Mouse (Mus musculus): Measurements from ENCODE around the gene Sh3gl1.
A peak's percentile ranks its signal among the peaks of the same experiment; 100 is the strongest.

Sh3gl1 gene

DNA sequence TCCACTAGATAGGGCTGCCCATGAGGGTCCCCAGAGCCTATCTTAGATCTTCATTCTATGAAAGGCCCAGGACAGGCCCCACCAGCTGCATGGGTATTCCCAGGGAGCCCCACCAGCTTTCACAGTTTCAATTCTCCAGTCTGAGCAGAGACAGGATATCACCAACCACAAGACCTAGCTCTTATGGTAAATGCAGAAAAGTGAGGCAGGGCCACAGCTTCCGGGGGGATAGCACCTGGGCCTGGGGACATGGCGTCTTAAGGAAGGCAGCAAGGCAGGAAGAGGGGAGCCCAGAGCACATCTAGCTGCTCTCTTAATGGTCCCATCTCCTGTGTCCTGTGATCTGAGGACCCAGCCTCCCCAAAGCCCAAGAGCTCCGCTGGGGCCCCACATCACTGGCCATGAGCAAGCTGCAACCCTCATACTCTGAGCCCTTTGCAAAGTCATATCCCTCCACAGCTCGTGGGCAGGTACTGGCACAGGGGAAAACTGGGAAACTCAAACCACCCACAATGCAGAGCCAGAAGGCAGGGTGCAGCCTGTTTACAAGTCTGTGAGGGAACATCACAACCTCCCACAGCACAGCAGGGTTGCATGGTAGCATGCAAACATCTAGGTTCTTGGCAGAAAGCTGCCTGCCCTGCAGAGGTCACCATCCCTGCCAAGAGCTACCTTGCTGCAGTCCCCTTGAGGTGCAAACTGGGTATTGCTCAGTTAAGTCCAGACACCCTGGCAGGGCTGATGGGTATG is 15.1 kb downstream of the Sh3gl1 start:
- no peak for DNase-seq (ENCODE audit: low read depth)

DNA sequence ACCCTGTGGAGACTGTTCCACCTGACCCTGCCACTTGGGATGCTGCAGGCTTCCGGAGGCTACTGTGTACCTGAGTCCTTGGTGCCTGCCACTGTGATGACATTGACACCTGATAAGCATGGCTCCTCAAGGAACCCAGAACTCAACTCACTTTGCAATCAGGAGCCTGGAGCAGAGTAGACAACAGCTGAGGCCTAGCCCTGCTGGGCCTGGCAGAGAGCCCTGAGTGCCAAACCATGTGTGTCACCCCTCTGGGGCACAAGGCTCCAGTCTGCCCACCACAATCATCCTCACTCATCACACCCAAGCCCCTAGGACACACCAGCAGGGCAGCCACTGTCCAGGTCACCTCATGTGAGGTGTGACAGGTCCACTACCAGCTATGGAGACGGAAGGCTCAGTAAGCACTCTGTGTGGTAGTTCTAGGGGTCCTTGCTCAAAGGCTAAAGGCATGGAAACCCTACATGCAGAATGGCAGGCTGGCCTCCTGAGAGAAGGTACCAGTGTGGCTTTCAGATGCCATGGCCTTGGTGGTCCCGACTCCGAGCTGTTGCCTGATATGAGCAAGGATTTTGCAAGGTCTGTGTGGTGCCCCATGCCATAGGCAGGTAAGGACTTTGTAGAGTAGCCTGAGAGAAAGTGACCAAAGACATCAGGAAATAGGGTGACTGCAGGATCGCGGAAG is 15.9 kb downstream of the Sh3gl1 start:
- DNase-seq (ENCODE audit: low read depth): no peak

DNA sequence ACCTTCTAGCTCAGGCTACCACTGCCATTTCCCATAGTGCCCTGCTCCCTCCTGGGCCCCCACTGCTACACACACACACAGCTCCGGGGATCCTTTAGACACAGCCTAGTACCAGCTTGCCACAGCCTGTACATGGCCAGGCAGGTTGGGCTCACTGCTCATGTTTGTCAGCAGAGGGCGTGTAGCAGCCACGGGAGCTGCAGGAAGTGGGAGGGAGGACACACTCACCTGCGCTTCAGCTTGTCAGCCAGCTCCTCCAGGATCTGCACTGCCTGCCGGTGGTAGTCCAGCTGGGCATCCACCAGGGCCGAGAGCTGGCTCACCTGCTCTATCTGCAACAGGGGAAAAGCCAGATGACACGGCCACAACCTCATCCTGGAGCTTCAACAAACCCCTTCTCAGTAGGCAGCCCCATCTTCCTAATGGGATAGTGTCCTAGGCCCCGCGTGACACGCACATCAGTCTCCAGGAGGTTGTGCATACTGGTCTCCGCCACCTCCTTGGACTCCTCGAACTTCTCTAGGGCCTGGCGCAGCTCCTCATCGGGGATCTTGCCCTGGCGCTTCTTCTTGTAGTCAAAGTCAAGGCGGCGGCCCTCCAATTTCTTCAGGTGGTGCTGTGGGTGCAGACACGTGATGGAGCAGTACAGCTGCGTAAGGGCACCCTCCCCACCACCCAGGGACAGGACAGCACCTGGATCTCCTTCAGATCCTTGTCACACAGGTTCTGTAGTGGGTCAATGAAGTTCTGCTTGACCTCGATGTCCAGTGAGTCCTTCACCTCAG is 17.9 kb downstream of the Sh3gl1 start:
- DNase-seq (ENCODE audit: low read depth): no peak

DNA sequence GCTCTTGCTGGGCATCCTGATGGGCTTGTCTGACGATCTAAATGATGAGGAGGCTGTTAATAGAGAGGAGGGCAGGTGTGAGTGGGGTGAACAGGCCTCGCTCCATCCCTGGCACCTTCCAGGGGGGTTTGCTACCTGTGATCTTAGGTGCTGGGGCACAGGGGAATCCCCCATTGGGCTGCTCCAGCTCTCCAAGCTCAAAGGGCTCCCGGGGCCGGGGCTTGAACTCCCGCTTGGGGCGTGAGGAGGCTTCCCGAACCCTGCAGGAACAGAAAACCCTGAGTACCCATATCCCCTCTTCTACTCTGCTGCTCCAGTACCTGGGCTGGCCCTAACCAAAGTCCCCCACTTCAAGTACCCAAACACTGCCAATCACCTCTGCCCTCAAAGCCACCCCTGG is 18.6 kb downstream of the Sh3gl1 start:
- no peak for DNase-seq (ENCODE audit: low read depth)

DNA sequence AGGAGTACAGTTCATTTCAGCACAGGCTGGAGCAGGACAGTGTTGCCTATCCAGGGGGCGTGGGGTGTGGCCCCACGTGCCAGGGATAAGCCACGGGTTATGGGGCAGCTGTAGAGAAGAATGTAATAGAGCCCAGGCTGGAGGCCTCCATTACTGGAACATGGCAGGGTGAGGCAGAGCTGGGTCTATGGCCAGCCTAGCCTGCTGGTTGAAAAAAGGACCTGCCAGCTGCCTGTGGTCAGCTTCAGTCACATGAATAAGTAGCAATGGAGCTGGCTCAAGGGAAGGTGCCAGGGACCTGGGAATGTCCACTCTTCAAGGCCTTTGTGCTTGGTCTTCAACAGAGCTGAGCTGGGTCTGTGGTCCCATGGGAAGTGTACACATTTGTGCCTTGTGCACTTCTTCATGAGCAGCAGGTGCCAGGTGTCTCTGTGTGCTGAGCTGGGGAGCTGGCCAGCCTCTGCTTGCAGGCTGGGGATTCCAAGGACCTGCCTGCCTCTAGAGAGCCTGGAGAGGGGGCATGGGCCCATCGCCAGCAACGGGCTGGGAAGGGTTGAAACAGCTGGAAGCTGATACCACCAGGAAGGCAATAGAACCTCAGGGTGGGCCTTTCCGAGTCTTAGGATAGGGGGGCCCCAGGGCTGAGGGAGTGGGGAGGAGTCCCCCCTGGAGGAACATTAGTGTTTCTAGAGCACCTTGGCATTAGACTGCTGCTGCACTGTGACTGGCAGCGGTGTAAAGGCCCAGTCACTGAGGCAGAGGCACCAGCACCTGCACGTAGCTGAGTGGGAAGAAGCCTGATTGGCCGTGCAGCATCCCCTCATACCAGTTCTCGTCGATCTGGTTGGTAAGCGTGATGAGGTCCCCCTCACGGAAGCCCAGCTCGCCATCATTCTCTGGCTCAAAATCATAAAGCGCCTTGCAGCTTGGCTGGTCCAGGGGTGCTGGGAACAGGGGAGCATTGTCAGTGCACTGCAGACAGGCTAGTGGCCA is 19.3 kb downstream of the Sh3gl1 start:
- DNase-seq (ENCODE audit: low read depth): no peak

DNA sequence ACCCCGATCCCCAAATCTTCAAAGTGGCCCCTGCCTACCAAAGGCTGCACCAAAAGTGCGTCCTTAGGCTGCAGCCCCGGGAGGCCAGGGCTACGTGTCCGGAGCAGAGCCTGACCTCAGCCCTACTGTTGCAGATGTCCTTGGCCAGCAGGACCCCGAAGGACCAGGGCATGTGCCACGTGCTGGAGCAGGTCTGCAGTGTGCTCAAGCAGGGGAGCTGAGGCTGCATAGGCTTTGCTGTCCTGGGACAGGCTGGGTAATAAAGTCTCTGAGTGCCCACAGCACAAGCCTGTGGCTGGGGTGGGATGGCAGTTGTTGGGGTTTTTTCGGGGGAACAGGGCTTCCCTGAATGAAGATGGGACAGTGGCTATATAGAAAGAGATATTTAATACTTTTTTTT is 20.1 kb downstream of the Sh3gl1 start:
- DNase-seq (ENCODE audit: low read depth): no peak

DNA sequence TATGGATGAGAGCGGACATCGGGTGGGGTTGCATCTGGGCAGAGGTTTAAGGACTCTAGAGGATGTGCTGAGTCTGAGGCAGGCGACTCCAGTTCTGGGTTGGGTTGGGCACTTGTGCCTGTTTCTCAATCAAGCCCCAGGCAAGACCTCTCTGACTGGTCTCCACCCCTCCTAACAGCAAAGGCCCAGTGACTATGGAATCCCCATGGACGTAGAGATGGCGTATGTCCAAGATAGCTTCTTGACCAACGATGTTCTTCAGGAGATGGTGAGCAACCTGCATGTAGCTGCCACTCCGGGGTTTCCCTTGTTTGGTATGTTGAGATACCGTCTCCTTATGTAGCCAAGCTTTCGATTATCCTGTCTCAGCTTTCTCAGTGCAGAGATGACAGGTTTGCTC is 21.1 kb downstream of the Sh3gl1 start:
- no peak for DNase-seq (ENCODE audit: low read depth)

DNA sequence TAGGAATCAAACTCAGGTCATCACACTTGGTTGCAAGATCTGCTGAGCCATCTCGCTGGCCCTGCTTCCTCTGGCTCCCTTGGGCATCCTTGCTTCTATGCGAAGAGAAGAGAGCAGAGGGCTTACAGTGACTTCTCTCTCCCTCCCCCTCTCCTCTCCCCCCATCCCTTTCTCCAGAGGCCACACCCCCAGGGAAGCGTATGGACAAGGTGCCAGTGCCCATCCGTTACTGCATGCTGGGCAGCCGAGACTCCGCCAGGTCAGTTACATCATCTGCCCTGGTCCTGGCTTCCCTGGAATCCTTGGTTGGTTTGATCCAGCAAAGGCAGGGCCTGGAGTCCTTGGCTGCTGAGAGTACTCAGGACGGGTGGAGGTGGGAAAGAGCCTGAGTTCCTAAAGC is 25.0 kb downstream of the Sh3gl1 start:
- no peak for DNase-seq (ENCODE audit: low read depth)

DNA sequence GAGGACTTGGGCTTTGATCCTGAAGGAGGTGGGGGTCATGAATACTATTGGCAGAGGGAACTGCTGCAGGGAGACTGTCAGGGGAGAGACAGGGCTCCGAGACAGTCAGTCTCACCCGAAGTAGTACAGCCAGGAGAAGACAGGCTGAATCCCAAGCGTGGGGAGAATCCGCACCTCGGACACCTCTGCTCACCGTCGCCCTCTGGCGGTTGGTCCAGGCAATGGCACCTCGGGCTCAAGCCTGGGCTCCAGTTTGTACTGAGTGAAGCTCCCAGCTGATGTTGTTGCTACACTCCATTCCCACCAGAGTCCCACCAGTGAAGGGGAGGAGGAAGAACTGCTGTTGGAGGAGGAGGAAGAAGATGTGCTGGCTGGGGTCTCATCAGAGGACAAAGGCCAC is 25.8 kb downstream of the Sh3gl1 start:
- peak; percentile 46 for DNase-seq (ENCODE audit: low read depth)

DNA sequence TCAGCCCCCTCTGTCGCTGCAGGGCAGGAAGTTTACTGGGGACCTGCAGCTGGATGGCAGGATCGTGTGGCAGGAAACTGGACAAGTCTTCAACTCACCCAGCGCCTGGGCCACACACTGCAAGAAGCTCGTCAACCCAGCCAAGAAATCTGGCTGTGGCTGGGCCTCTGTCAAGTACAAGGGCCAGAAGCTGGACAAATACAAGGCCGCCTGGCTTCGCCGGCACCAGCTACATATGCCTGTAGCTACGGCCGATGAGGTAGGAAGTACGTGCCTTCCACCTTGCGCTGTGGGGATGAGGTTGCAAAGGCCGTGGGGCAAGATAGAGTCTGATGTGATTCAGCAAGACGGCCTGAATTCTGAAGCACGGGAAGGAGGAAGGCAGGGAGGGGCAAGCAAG is 26.2 kb downstream of the Sh3gl1 start:
- DNase-seq (ENCODE audit: low read depth): no peak

DNA sequence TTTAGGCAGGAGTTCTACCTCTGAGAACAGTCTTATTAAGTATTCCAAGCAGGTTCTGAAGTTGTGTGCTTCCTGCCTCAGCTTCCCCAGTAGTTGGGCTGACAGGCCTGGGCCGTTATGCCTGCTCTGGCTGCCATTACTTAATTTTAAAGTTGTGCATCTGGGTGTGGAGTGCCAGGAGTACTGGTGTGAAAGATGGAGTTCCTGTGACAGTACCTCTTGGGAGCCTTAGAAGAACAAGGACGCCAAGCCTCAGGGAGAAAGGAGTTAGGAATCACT is 26.5 kb downstream of the Sh3gl1 start:
- no peak for DNase-seq (ENCODE audit: low read depth)

DNA sequence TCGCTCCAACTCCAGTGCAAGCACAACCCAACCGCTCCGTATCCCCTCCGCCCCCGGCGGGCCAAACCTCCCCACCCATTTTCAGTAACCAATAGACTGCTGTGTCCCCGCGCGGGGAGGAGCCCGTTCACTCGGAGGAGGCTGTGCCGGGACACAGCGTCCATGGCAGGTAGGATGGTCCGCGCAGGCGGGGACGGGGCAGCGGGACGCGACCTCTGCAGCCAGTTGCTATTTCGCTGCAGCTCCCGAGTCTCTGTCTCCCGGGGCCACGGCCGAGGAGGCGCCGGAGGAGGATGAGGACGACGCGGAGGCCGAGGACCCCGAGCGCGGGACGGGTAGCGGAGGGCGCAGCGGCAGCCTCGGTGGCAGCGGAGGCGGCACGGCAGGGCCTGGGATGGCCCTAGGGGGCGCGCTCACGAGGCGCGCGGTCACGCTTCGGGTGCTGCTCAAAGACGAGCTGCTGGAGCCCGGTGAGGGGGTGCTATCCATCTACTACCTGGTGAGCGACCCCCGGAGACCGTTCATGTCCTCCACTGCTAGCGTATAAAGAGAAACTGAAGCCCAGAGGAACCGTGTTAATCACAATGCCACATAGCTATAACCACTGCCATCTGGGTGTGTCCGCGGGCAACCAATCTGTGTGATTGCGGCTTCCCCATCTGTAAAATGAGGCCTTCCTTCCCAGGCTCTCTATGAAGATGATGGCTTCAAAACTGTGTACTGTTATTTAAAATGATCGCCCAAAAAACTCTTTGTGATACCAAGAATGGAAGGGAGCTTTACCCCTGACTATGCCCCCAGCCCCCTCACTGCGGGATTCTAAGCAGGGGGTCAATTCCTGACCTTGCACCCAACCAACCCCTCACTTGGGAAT is 27.1 kb downstream of the Sh3gl1 start:
- DNase-seq (ENCODE audit: low read depth): peak; percentile 83

DNA sequence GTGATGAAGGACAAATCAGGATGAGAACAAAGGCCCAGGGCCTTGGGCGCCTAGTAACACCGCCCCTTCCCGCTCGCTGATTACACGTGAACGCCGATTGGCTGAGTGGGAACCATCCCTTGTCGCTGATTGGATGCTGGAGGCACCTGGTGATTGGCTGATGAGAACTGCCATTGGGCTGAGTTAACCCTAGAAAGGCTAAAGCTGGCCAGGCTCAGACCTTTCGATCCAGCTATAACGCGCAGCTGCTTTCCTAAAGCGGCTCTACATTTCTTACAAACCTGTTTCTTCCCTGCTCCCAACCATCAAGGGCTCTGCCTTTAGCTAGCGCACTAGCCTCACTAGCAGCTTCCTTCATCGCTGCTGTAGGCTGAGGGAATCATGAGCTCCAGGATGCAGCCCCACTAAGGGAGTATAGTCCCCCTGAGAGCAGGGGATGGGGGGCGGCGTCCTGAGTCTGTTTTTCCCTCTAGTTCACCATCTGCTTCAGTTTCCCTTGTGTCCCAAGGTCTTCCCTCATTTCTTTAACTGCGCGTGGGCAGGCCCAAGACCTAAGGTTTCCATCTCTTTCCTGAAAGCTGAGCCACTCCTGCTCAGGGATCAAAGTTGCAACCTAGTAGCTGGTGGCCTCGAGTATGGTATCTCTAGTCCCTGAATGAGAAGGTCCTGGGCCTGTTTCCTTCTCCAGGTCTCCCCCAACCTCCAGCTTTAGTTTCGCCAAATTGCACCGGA is 27.9 kb downstream of the Sh3gl1 start:
- DNase-seq (ENCODE audit: low read depth): peak; percentile 94

DNA sequence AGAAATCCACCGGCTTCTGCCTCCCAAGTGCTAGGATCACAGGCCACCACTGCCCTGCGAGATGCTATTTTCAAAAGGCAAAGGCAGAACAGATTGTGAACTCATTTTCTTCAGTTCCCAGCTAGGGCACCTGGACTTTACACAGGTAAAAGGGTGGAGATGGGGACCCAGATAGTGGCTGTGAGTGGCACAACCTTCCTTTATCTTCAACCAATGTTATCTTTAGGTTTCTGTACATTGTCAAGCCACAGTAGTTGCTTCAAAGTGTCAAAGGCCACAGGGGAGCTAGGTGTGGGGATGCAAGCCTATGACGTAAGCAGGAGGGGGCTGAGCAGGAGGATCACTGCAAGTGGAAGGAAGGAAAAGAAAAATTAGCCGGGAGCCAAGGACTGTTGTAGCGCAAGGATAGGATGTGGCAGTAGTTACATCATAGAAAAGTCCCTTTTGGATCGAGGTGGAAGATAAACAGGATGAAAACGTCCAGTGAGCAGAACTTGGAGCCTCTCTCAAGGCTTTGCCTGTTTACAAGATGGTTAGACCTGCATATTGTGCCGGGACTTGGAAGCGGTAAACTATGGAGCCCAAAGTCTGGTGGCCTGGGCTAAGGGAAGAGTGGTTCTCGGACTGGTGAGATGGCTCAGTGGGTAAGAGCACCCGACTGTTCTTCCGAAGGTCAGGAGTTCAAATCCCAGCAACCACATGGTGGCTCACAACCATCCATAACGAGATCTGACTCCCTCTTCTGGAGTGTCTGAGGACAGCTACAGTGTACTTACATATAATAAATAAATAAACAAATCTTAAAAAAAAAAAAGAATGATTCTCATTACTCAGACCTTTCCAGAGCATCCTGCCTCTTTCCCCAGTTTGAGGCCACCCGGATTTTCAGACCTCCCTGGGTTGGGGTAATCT is 28.7 kb downstream of the Sh3gl1 start:
- DNase-seq (ENCODE audit: low read depth): no peak

DNA sequence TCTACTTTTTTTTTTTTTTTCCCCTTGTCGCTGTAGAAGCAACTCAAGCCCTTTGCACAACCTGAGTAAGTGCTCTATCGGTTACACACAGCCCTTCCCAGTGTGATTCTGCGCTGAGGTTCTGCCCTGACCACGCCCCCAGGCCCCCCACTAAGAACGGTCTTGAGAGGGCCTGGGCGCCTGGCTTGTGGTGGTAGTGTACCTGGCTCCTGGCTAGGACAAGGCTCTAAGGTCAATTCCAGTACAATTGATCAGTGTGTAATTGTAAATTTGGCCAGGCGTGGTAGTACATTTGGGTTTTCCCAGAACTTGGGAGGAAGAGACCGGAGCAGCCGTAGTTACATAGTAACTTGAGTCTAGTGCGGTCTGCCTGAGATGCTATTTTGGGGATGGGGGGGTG is 29.5 kb downstream of the Sh3gl1 start:
- DNase-seq (ENCODE audit: low read depth): no peak

DNA sequence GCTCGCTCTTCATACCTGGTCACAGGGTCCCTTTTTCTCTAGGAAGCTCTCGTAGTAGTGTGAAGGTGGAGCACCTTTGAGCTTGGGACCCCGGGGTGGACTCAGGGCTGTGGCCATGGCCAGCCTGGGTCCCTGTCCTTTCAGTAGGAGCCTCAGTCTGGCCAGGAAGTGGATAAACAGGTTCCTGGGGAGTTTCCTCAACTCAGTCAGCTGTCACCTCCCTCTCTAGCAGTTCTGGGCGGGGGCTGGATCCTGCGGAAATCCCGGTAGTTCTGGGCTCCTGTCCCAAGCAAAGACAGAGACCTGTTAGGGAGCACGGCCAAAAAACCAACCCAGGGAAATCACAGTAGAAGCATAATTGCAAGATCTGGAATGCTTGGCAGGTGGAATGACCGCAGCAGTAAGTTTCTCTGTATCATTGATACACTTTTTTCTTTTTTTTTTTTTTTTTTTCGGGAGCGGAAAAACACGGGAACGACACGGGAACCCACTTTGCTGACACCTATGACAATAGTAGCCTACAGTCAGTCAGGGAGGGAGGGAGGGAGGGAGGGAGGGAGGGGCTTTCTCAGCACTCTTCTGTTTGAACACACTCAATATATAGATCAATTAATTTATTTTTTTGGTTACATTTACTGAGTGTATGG is 30.9 kb downstream of the Sh3gl1 start, which contains the start of the genes Stap2 and Mpnd:
Gene Stap2, minus strand, starts transcription at position 170 of the 647 bp plus-strand sequence.
Gene Mpnd, plus strand, starts transcription at position 297 of the 647 bp plus-strand sequence.
- peak; percentile 51 for DNase-seq (ENCODE audit: low read depth)

DNA sequence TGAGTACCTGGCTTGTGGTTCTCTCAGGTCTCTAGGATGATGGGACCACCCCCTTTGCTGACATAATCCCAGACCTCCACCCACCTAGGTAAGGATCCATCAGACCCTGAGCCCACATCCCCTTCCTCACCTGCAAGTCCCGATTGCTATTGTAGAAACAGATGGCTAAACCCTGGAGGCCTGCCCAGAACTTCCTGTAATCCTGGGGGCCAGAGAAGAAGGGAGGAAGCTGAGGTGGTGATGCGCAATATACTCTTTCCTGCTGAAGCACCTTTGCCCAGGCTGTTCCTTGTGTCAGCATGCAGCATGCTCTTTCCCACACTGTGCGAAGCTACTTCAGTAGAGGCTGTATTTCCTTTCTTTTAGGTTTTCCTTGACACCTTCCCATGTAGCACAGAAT is 33.4 kb downstream of the Sh3gl1 start:
- DNase-seq (ENCODE audit: low read depth): no peak

DNA sequence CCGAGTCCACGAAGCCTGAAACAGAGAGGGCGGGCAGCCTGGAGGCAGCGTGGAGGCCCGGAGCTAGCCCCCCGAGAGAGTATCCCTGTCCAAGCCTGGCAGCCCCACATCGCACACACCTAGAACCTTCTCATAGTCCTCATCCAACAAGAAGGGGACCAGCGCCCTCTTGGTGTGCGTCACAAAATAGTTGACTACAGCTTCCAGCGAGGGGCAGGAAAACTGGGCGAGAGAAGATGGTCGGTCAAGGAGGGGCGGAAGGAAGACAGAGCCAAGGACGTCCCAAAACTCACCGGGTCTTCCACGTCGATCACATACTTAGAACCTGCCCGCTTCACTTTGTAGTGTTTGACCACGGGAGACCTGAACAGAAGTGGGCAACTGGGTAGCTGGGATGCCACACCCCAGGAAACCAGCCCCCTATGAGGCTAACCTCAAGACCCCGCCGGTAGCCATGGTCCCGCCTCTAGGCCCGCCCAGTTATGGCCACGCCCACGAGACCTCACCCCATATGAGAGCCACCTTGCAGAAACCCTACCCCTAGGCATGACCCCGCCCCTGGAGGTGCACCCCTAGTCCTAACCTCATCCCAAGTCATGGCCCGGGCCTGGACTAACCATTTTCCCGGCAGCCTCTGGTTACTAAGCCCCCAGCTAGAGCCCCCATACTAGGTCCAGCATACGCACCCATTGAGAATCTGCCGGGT is 36.5 kb downstream of the Sh3gl1 start:
- DNase-seq (ENCODE audit: low read depth): no peak
